Mouse (Mus musculus) forebrain, embryonic 16.5 days (tissue): ENCODE data around the gene Gys1. TPM values are rescaled to one million over a fixed set of nuclear protein-coding genes. Genes with fewer than 3 reads are reported as not detected.

Source experiments
- ATAC-seq: fragments of 200-750 bp; cut with Nextera tagmentation; 2 replicates; pipeline ENCODE4 v1.8.0; 2017; ENCODE audit warnings: mild to moderate bottlenecking, moderate library complexity
- H3K27ac ChIP-seq: fragments of 300-500 bp; sonication (generic); 2 replicates; pipeline ENCODE4 v1.5.1; 2014; ENCODE audit warnings: low read length, control low read depth
- H3K27me3 ChIP-seq: fragments of 300-500 bp; sonication (generic); replicated peaks from 2 replicates; pipeline ENCODE4 v1.6.1; 2014; ENCODE audit warnings: low read length; ENCODE audit not compliant: control insufficient read depth, insufficient read depth
- H3K36me3 ChIP-seq: fragments of 300-500 bp; sonication (generic); 2 replicates; pipeline ENCODE4 v1.6.1; 2014; ENCODE audit not compliant: control insufficient read depth, insufficient read depth
- H3K4me1 ChIP-seq: fragments of 300-500 bp; sonication (generic); replicated peaks from 2 replicates; pipeline ENCODE4 v1.6.1; 2014; ENCODE audit warnings: low read length; ENCODE audit not compliant: control insufficient read depth, insufficient read depth
- H3K4me2 ChIP-seq: fragments of 300-500 bp; sonication (generic); 2 replicates; pipeline ENCODE4 v1.6.1; 2014; ENCODE audit warnings: mild to moderate bottlenecking, low read length, control low read depth
- H3K4me3 ChIP-seq: fragments of 300-500 bp; sonication (generic); replicated peaks from 2 replicates; pipeline ENCODE4 v1.5.1; 2014; ENCODE audit warnings: mild to moderate bottlenecking, low read length, control low read depth
- H3K9ac ChIP-seq: fragments of 300-500 bp; sonication (generic); replicated peaks from 2 replicates; pipeline ENCODE4 v1.6.1; 2014; ENCODE audit warnings: low read depth, low read length, control low read depth
- H3K9me3 ChIP-seq: fragments of 300-500 bp; sonication (generic); 2 replicates; pipeline ENCODE4 v1.6.1; 2016; ENCODE audit warnings: low read length; ENCODE audit not compliant: control insufficient read depth
- WGBS: fragments of 180-500 bp; shearing (Covaris S2); extraction: QIAGEN DNeasy Blood & Tissue Kit; methylation state at CpG from one replicate; pipeline ENCODE4 v1.1.7; 2014; 5-methylcytosine and 5-hydroxymethylcytosine counted together
- polyA plus RNA-seq: library from polyadenylated mRNA; unstranded; fragments of >200 nt; fragmentation: Nextera tagmentation; extraction: Ambion mirVana; gene quantifications from 2 replicates; pipeline ENCODE4 v1.2.1, GENCODE M21; 2015

The Gys1 gene
- polyA plus RNA-seq, 1 experiment from 2014 or later: 19.9 TPM

DNA sequence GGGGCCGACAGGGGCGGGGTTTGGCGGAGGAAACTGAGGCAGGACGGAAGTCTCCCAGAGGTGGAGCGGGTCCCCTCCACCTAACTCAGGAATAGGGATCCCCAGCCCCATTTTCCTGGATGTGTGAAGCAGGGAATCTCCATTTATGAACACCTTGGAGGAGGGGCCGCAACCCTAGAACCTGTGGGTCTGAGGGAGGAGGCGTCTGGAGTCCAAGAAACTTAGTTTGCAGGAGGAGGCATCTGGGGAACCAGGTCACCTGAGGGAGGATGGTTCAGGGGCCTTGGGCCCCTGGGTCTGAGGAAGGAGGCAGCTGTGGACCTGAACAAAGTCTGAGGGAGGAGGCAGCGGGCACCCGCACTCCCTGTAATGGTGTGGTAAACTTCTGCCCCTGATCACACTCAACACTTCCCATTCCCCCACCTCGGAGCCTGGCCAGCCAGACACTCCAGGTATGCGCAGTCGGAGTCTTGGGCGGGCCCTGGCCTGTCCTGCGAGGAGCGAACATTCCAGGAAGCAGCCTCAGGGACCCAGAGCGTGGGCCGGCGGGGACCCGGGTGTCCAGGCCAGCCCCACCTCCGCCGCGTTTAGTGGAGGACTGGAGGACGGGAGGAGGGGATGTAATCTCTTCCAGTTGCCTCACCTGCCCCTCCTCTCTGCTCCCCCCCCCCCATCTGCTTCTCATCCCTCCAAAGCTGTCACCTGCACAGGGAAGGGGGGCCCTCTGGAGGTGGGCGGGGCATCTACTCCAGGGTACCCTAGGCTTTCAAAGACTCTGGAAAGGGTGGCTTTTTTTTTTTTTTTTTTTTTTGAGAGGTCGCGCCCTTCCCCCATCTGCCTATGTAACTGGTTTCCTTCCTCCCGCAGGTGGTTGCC lies 20.5 kb upstream of the Gys1 start:
- peaks cover 8% of the 10 kb centered on the region for H3K4me1 ChIP-seq
- no peaks in the 10 kb centered on the region for H3K36me3 ChIP-seq
- peak overlapping the region; percentile 66 for H3K9ac ChIP-seq
- H3K9me3 ChIP-seq: no peaks in the 10 kb centered on the region
- ATAC-seq: no peak
- peak overlapping the region; percentile 62 for H3K4me3 ChIP-seq
- peaks cover 86% of the 10 kb centered on the region for H3K27me3 ChIP-seq
- 3% methylated on average over 25 of the region's 27 CpGs for WGBS
- H3K4me2 ChIP-seq: peak overlapping the region; percentile 88
- H3K27ac ChIP-seq: no peak overlapping the region

GRCm38 (mm10) chr7:45414740-45415224 lies 19.9 kb upstream of the Gys1 start:
- peaks cover 79% of the 10 kb centered on the region for H3K27me3 ChIP-seq
- H3K9ac ChIP-seq: no peak overlapping the region
- ATAC-seq: no peak
- H3K9me3 ChIP-seq: no peaks in the 10 kb centered on the region
- 39% methylated on average over 12 of the region's 12 CpGs for WGBS
- no peaks in the 10 kb centered on the region for H3K36me3 ChIP-seq
- H3K4me2 ChIP-seq: no peak overlapping the region
- peaks cover 8% of the 10 kb centered on the region for H3K4me1 ChIP-seq
- H3K4me3 ChIP-seq: no peak overlapping the region
- H3K27ac ChIP-seq: no peak overlapping the region

DNA sequence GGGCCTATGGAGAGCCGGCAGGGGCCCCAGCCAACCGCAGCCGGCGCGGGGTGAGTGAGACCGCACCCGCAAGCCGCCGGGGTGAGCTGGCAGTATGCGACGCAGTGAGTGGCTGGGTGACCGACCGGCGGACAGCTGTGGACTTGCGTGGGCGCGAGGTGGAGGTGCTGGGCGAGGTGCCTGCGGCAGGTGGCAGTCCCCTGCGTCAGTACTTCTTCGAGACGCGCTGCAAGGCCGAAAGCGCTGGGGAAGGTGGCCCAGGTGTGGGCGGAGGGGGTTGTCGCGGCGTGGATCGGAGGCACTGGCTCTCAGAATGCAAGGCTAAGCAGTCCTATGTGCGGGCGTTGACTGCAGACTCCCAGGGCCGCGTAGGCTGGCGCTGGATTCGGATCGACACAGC lies 19.0 kb upstream of the Gys1 start:
- H3K4me2 ChIP-seq: no peak overlapping the region
- ATAC-seq: no peak
- no peaks in the 10 kb centered on the region for H3K9me3 ChIP-seq
- H3K27me3 ChIP-seq: peaks cover 72% of the 10 kb centered on the region
- 12% methylated on average over 37 of the region's 37 CpGs for WGBS
- 0 out of 2 replicates have a peak, but pooled peaks cover under 1% of the 10 kb centered on the region for H3K36me3 ChIP-seq
- H3K27ac ChIP-seq: no peak overlapping the region
- H3K4me1 ChIP-seq: peaks cover 8% of the 10 kb centered on the region
- H3K4me3 ChIP-seq: no peak overlapping the region
- H3K9ac ChIP-seq: no peak overlapping the region

GRCm38 (mm10) chr7:45417962-45418492 lies 16.6 kb upstream of the Gys1 start:
- H3K4me1 ChIP-seq: peaks cover 8% of the 10 kb centered on the region
- ATAC-seq: no peak

DNA sequence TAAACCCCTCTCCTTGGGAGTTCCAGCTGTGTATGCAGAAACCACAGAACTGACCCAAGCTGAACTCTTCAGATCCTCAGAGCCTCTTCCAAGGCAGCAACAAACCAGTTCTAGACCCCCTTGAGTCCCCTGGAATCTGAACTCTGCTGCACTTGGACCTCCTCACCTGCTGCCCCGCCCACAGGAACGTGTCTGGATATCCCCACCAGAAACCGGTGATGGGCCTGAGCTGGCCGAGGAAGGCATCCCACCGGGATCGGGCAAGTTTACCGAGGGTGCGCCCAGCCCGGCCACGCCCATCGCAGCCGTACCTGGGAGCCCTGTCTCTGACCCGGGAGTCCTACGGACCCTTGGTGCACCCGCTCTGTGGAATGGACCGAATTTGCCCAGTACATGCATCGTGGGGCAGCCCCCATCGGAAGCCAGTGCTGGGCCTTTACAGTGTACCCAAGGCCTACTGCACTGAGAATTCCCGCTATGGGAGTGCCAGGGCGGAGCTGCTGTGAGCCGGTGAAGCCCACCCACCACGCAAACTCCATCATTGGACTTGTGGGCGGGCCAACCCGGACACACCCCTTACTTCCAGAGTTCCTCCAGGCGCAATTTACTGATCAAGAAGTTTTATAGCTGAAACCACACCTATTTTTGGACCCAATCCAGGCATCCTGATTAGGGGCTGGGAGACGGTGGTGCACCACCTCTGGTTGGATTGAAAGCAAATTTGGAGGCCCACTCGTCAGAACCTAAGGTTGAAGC lies 14.6 kb upstream of the Gys1 start:
- no peak overlapping the region for H3K4me2 ChIP-seq
- H3K9ac ChIP-seq: no peak overlapping the region
- no peaks in the 10 kb centered on the region for H3K4me1 ChIP-seq
- peaks cover 27% of the 10 kb centered on the region for H3K36me3 ChIP-seq
- H3K4me3 ChIP-seq: no peak overlapping the region
- H3K27me3 ChIP-seq: peaks cover 35% of the 10 kb centered on the region
- no peak for ATAC-seq
- H3K9me3 ChIP-seq: no peaks in the 10 kb centered on the region
- 15% methylated on average over 27 of the region's 27 CpGs for WGBS
- no peak overlapping the region for H3K27ac ChIP-seq

More at GRCm38 (mm10) chr7:45417962-45418492, 16.6 kb upstream of the Gys1 start:
- H3K4me3 ChIP-seq: no peak overlapping the region
- no peak overlapping the region for H3K9ac ChIP-seq
- H3K9me3 ChIP-seq: no peaks in the 10 kb centered on the region
- peaks cover 54% of the 10 kb centered on the region for H3K27me3 ChIP-seq
- H3K4me2 ChIP-seq: no peak overlapping the region
- H3K27ac ChIP-seq: no peak overlapping the region
- 12% methylated on average over 13 of the region's 13 CpGs for WGBS
- peaks cover 13% of the 10 kb centered on the region for H3K36me3 ChIP-seq

DNA sequence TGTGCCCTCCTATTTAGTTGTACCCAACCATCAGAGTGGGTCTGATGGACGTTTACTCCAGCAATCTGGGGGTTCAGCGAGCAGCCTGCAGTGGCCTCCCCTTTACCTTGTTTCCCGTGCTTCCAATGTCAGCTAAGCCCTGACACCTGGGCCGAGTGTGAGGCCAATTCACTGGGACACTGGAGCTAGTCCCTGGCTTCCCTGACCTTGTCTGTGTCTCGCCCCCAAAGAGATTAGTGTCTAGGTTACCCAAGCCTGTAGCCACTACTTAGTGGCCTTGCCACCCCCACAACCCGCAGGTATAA lies 14.1 kb upstream of the Gys1 start, which contains the start of gene Lhb:
Gene Lhb, plus strand, starts transcription at position 206 of the 305 bp plus-strand sequence.
- ATAC-seq: no peak
- peaks cover 27% of the 10 kb centered on the region for H3K36me3 ChIP-seq
- H3K4me3 ChIP-seq: no peak within 1 kb of the TSS
- H3K9ac ChIP-seq: no peak within 1 kb of the TSS
- no peak within 1 kb of the TSS for H3K4me2 ChIP-seq
- H3K9me3 ChIP-seq: no peaks in the 10 kb centered on the region
- 59% methylated on average over 6 of the region's 6 CpGs for WGBS
- H3K27me3 ChIP-seq: peaks cover 29% of the 10 kb centered on the region
- H3K27ac ChIP-seq: no peak within 1 kb of the TSS
- no peaks in the 10 kb centered on the region for H3K4me1 ChIP-seq

DNA sequence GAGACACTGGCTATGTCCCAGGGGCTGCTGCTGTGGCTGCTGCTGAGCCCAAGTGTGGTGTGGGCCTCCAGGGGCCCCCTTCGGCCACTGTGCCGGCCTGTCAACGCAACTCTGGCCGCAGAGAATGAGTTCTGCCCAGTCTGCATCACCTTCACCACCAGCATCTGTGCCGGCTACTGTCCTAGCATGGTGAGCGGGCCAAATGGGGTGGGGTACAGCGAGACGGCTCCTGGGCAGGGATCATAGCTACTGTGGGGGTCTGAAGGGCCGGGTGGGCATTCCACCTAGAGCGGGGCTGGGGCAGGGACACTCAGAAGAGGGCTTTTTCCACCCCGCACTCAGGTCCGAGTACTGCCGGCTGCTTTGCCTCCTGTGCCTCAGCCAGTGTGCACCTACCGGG lies 13.4 kb upstream of the Gys1 start:
- Histone ChIP-seq H3K4me1 (no peaks in the 10 kb centered on the region), H3K4me3 (no peak overlapping the region), H3K9me3 (no peaks in the 10 kb centered on the region), H3K27me3 (peaks cover 23% of the 10 kb centered on the region), H3K36me3 (peaks cover 27% of the 10 kb centered on the region), H3K27ac (no peak overlapping the region), H3K4me2 (no peak overlapping the region), H3K9ac (no peak overlapping the region)
- WGBS: 92% methylated on average over 14 of the region's 14 CpGs
- no peak for ATAC-seq

GRCm38 (mm10) chr7:45426556-45426955 lies 8.1 kb upstream of the Gys1 start:
- Histone ChIP-seq H3K4me1 (no peaks in the 10 kb centered on the region), H3K9ac (no peak overlapping the region), H3K9me3 (no peaks in the 10 kb centered on the region), H3K36me3 (peaks cover 24% of the 10 kb centered on the region), H3K4me3 (no peak overlapping the region), H3K4me2 (no peak overlapping the region), H3K27ac (no peak overlapping the region), H3K27me3 (no peaks in the 10 kb centered on the region)
- 93% methylated on average over 8 of the region's 8 CpGs for WGBS
- ATAC-seq: no peak

GRCm38 (mm10) chr7:45433835-45434202 lies 825 bp upstream of the Gys1 start:
- H3K9me3 ChIP-seq: no peaks in the 10 kb centered on the region
- ATAC-seq: no peak
- H3K27me3 ChIP-seq: no peaks in the 10 kb centered on the region
- peak overlapping the region; percentile 66 for H3K4me3 ChIP-seq
- peak overlapping the region; percentile 80 for H3K27ac ChIP-seq
- H3K9ac ChIP-seq: peak overlapping the region; percentile 78
- peaks cover 26% of the 10 kb centered on the region for H3K4me1 ChIP-seq
- under 1% methylated on average over 7 of the region's 7 CpGs for WGBS
- peaks cover 4% of the 10 kb centered on the region; the same call in 1 of the 2 replicates for H3K36me3 ChIP-seq
- H3K4me2 ChIP-seq: peak overlapping the region; percentile 91
